Mouse (Mus musculus) kidney, postnatal 0 days (tissue): ENCODE measurements at regions not wholly inside any gene's neighbourhood (a gene's known extent, or its start where the extent isn't known, plus 50 kb on each side); places are given as distances from the start of the nearest gene placed in this dataset.
A peak's percentile ranks its signal among the peaks of the same experiment; 100 is the strongest.

Source experiments
- ATAC-seq: fragments of 200-750 bp; cut with Nextera tagmentation; replicated peaks from 2 replicates; pipeline ENCODE4 v1.8.0; 2017; ENCODE audit warnings: low read depth, moderate number of reproducible peaks, moderate TSS enrichment, moderate library complexity; ENCODE audit not compliant: low FRiP score
- DNase-seq: peaks from one replicate; pipeline ENCODE4 v3.0.0-alpha.2; 2016; ENCODE audit warnings: low spot score
- H3K27ac ChIP-seq: fragments of 300-500 bp; sonication (generic); 2 replicates; pipeline ENCODE4 v1.5.1; 2014; ENCODE audit warnings: mild to moderate bottlenecking
- H3K27me3 ChIP-seq: fragments of 300-500 bp; sonication (generic); 2 replicates; pipeline ENCODE4 v1.6.1; 2014; ENCODE audit warnings: low read length, mixed read lengths; ENCODE audit not compliant: insufficient read depth
- H3K36me3 ChIP-seq: fragments of 300-500 bp; sonication (generic); 2 replicates; pipeline ENCODE4 v1.6.1; 2014; ENCODE audit warnings: low read length, mixed read lengths; ENCODE audit not compliant: insufficient read depth
- H3K4me1 ChIP-seq: fragments of 300-500 bp; sonication (generic); replicated peaks from 2 replicates; pipeline ENCODE4 v1.6.1; 2014; ENCODE audit warnings: antibody characterized with exemption, low read length, mixed read lengths; ENCODE audit not compliant: insufficient read depth
- H3K4me2 ChIP-seq: fragments of 300-500 bp; sonication (generic); 2 replicates; pipeline ENCODE4 v1.6.1; 2014; ENCODE audit warnings: mild to moderate bottlenecking, low read length, moderate library complexity, mixed read lengths
- H3K4me3 ChIP-seq: fragments of 300-500 bp; sonication (generic); replicated peaks from 2 replicates; pipeline ENCODE4 v1.5.1; 2014; ENCODE audit warnings: low read depth, low read length
- H3K9ac ChIP-seq: fragments of 300-500 bp; sonication (generic); 2 replicates; pipeline ENCODE4 v1.6.1; 2014; ENCODE audit warnings: low read depth, low read length
- H3K9me3 ChIP-seq: fragments of 300-500 bp; sonication (generic); replicated peaks from 2 replicates; pipeline ENCODE4 v1.6.1; 2016; ENCODE audit warnings: low read length, inconsistent platforms, mixed read lengths
- CTCF ChIP-seq: IDR thresholded peaks from 2 replicates; pipeline ENCODE4 v1.5.1; 2016; ENCODE audit warnings: antibody characterized with exemption, low read depth, mild to moderate bottlenecking, moderate library complexity
- WGBS: fragments of 180-500 bp; shearing (Covaris S2); extraction: QIAGEN DNeasy Blood & Tissue Kit; methylation state at CpG from one replicate; pipeline ENCODE4 v1.1.7; 2014; 5-methylcytosine and 5-hydroxymethylcytosine counted together

DNA sequence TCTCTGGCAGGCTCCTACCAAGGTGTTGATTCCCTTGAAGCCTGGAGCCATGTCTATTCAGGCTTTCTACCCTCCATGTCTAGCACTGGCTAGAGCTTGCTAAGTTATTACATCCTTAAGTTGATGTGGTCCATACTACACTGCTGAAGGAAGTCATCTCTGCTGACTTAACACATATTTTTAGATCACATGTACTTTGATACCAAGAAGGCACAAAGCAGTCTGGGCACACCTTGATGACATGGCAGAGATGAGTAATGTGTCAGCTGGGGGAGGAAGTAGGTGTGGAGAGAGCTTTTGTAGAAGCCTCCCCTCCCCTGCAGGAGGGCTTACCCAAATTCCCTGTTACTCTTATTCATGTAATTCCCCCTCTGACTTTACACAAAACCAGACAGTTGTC, 187.6 kb upstream of the Prdm1 start:
- TF ChIP-seq CTCF: no peak
- no peaks in the 10 kb centered on the region for H3K27me3 ChIP-seq
- H3K36me3 ChIP-seq: no peaks in the 10 kb centered on the region
- H3K9ac ChIP-seq: no peak overlapping the region
- H3K4me3 ChIP-seq: no peak overlapping the region
- H3K9me3 ChIP-seq: no peaks in the 10 kb centered on the region
- H3K4me2 ChIP-seq: no peak overlapping the region
- no peak overlapping the region for H3K27ac ChIP-seq
- H3K4me1 ChIP-seq: no peaks in the 10 kb centered on the region
- no peak for ATAC-seq
- no peak for DNase-seq

DNA sequence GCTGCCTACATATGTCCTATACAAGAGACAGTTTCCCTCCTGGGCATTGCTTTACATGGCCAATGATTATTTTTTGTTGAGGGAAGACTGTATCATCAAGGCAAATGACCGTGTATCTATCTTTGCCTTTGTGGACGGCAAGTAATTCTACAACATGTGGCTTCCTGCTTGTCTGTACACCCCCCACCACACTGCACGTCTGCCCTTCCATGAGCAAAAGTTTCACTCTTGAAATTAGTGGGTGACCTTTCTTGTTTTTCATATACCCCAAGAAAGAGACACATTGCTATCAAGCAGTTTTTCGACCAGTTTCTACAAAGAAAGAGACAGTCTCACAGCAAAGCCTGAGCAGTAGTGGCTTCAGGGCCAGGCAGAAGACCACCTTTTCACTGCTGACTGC, 180.5 kb upstream of the Prdm1 start:
- no peaks in the 10 kb centered on the region for H3K9me3 ChIP-seq
- no peaks in the 10 kb centered on the region for H3K27me3 ChIP-seq
- no peaks in the 10 kb centered on the region for H3K4me1 ChIP-seq
- no peak overlapping the region for H3K9ac ChIP-seq
- ATAC-seq: no peak
- H3K4me3 ChIP-seq: no peak overlapping the region
- no peaks in the 10 kb centered on the region for H3K36me3 ChIP-seq
- no peak overlapping the region for H3K27ac ChIP-seq
- no peak for DNase-seq
- no peak overlapping the region for H3K4me2 ChIP-seq
- WGBS: 91% methylated on average over 4 of the region's 4 CpGs
- no peak for TF ChIP-seq CTCF

DNA sequence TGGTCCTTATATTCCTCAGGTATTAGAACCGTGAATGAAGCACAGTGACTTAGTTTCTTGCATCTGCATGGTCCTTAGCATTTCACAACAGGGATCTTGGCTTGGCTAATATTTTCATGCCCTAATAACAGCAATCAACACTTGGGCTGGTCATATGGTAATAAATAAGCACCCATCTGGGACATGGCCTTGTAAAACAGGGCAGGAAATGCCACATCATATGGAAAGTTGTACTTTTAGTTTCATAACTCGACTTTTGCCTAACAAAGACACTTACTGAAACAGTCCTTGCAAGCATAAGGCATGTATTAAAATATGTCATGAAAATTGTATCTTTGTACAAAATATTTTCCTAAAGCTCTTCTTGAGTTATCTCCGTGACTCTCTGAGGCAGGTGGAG, 175.8 kb upstream of the Prdm1 start:
- H3K4me1 ChIP-seq: no peaks in the 10 kb centered on the region
- H3K4me2 ChIP-seq: no peak overlapping the region
- no peak overlapping the region for H3K4me3 ChIP-seq
- no peak overlapping the region for H3K9ac ChIP-seq
- H3K27me3 ChIP-seq: no peaks in the 10 kb centered on the region
- no peak overlapping the region for H3K27ac ChIP-seq
- H3K9me3 ChIP-seq: no peaks in the 10 kb centered on the region
- 87% methylated on average over 3 of the region's 3 CpGs for WGBS
- TF ChIP-seq CTCF: no peak
- no peak for DNase-seq
- no peaks in the 10 kb centered on the region for H3K36me3 ChIP-seq
- ATAC-seq: no peak

DNA sequence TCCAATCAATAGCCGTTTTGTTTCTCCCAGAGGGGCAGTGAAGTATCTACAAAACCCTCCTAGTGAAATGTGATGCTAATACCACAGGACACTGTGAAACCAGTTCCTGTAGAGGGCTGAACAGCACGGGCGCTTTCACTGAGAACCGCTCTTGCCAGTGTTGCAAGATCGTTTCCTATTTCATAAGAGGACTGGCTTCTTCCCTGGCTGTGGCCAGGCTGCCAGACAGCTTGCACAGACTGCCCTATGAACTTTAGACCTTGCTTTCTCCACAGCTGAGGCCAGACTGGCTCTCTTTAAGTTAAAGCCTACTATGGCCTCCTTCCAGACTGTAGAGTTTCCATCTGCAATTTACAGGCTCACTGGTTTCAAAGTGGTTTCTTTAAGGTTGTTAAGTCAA, 173.8 kb upstream of the Prdm1 start:
- no peaks in the 10 kb centered on the region for H3K36me3 ChIP-seq
- no peak overlapping the region for H3K4me2 ChIP-seq
- H3K9me3 ChIP-seq: no peaks in the 10 kb centered on the region
- H3K4me3 ChIP-seq: no peak overlapping the region
- no peak for TF ChIP-seq CTCF
- no peak overlapping the region for H3K27ac ChIP-seq
- 52% methylated on average over 5 of the region's 5 CpGs for whole genome bisulfite sequencing
- DNase-seq: peak; percentile 15
- no peak overlapping the region for H3K9ac ChIP-seq
- no peak for ATAC-seq
- H3K27me3 ChIP-seq: no peaks in the 10 kb centered on the region
- H3K4me1 ChIP-seq: no peaks in the 10 kb centered on the region

DNA sequence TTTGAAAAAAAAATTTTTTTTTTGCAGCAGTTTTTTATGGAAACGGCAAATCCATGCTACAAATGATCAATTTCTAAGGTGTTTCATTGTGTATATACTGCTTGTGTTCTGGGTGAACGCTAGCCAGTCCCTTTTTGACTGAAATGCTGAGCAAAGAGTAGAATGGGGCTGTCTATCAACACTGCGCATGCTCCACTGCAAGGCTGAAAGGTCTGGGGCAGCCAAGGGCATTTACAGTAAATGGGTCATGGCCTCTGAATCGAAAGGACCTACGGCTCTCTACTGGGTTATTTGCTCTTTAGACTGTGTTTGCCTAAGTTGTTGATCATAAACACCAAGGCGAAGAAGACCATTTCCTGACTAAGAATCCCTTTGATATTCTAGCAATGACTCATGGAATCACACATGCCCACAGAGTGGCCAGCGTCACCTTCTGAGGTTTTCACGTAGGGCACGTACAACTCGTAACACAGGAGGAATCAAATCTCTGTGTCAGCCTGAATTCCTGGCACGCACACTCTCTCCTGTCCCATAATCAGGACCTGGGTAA, 171.8 kb upstream of the Prdm1 start:
- ATAC-seq: no peak
- Histone ChIP-seq H3K4me3 (no peak overlapping the region), H3K4me1 (no peaks in the 10 kb centered on the region), H3K36me3 (no peaks in the 10 kb centered on the region), H3K9ac (no peak overlapping the region), H3K27me3 (no peaks in the 10 kb centered on the region), H3K4me2 (no peak overlapping the region), H3K27ac (no peak overlapping the region), H3K9me3 (no peaks in the 10 kb centered on the region)
- 70% methylated on average over 11 of the region's 11 CpGs for WGBS
- DNase-seq: no peak
- no peak for TF ChIP-seq CTCF

DNA sequence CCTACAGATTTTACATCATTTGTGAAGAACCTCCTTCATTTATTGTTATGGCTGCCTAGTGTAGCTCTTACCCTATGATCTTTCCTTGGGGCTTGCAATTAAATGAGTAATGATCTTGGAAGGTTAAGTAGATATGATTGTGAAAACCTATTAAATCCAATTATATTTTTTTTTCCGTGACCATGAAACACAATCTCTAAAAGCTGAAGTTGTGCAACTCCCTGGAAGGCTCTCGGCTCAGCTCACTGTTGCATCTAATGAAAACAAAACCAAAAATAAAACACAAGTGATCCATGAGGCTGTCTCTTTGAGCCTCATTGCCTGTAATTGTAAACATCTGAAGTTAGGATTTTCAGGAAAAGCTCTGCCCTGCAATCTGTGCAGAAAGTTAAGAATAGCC, 169.7 kb upstream of the Prdm1 start:
- Histone ChIP-seq H3K4me3 (no peak overlapping the region), H3K27me3 (no peaks in the 10 kb centered on the region), H3K27ac (no peak overlapping the region), H3K36me3 (no peaks in the 10 kb centered on the region), H3K4me2 (no peak overlapping the region), H3K9me3 (no peaks in the 10 kb centered on the region), H3K9ac (no peak overlapping the region), H3K4me1 (no peaks in the 10 kb centered on the region)
- WGBS: 52% methylated on average over 2 of the region's 2 CpGs
- TF ChIP-seq CTCF: no peak
- ATAC-seq: no peak
- DNase-seq: no peak

DNA sequence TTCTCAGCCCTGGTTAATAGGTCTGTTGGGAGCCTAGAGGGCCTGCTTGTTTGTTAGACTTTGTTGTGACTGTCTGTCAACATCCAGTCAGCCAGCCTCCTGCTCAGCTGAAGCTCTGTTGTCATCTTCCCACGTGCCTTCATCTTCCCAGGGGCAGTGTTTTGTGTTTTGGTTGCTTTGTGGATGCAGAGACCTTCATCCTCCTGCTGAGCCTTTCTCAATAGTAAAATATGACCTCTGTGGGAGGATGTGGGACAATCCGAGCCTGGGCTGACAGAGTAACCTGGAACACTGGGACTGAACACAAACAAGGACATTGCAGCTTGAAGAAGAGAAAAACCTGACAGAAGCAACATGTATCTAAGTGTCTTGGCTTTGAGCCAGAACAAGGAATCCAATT, 168.7 kb upstream of the Prdm1 start:
- no peak overlapping the region for H3K9ac ChIP-seq
- no peaks in the 10 kb centered on the region for H3K27me3 ChIP-seq
- H3K36me3 ChIP-seq: no peaks in the 10 kb centered on the region
- H3K27ac ChIP-seq: no peak overlapping the region
- H3K4me1 ChIP-seq: no peaks in the 10 kb centered on the region
- ATAC-seq (no peak), DNase-seq (no peak)
- 20% methylated on average over 2 of the region's 2 CpGs for WGBS
- no peaks in the 10 kb centered on the region for H3K9me3 ChIP-seq
- no peak for TF ChIP-seq CTCF
- no peak overlapping the region for H3K4me3 ChIP-seq
- no peak overlapping the region for H3K4me2 ChIP-seq
